Mouse (Mus musculus) lung, postnatal 0 days (tissue): ENCODE measurements around the gene Gm13691.
"Not testable (repeated sequence)": the region's sequence is repeated elsewhere in the genome, so short reads cannot be mapped to it uniquely, and the experiment has no call there.

Experiments used
- CTCF ChIP-seq: IDR thresholded peaks from 2 replicates; pipeline ENCODE4 v1.5.1; 2016; ENCODE audit warnings: antibody characterized with exemption, mild to moderate bottlenecking
- EP300 ChIP-seq: IDR thresholded peaks from 2 replicates; pipeline ENCODE4 v1.6.1; 2016; ENCODE audit warnings: antibody characterized with exemption, mild to moderate bottlenecking, control low read depth

GRCm38 (mm10) chr2:83955393-83955792 lies 35.0 kb upstream of the Gm13691 start, which contains the start of gene Gm13698:
- not testable (repeated sequence) for TF ChIP-seq CTCF, EP300
